Mouse (Mus musculus) C2C12 (cell line): ENCODE measurements around the gene Vgll4.

ENCODE experiments used
- CTCF ChIP-seq: IDR thresholded peaks from one replicate; pipeline ENCODE4 v1.5.1; 2011; ENCODE audit not compliant: control insufficient read depth, insufficient read depth, insufficient read length
- MAX ChIP-seq: IDR thresholded peaks from one replicate; pipeline ENCODE4 v1.6.1; 2011; ENCODE audit warnings: mild to moderate bottlenecking, control low read depth

DNA sequence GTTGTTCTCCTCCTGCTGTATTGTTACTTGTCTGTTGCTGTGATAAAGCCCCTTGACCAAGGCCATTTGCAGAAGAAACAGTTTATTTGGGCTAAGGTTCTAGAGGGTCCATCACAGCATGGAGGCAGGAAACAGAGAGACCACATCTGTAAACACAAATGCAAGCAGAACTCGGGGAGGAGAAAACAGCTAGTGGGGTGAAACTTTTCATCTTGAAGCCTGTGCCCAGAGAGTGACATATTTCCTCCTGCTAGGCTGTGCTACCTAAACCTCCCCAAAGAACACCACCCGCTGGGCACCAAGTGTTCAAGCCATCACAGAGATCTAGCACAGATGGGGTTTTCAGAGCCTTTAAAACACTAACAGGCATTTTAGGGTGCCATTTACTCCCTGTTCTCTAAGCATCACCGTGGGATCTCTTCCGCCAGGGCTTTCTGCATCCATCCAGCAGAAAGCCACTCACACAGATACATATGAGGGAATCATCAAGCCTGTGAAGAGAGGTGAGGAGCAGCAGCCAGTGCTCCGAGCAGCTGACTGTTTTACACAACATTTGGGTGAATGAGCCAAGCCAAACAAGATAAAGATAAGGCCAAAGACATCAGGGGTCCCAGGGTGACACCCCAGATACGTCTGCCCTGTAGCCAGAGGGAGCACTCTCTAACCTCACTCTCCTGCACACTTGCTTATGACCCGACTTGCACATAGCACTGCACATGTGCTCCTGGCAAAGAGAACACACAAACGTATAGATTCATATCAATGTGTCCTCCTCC, 64.4 kb downstream of the Vgll4 start:
- no peak for TF ChIP-seq CTCF
- no peak for TF ChIP-seq MAX
